Mouse (Mus musculus): Measurements from ENCODE around the gene Reep1.

The Reep1 gene

GRCm38 (mm10) chr6:71707511-71708501 is at the start of gene Reep1:
Gene Reep1 (plus strand): TSS chr6:71707561.
- peak; percentile 55 for DNase-seq (ENCODE audit: low spot score)

GRCm38 (mm10) chr6:71658290-71658689 is 49.1 kb upstream of the Reep1 start:
- DNase-seq (ENCODE audit: low spot score) = no peak

GRCm38 (mm10) chr6:71664511-71664910 is 42.9 kb upstream of the Reep1 start:
- no peak for DNase-seq (ENCODE audit: low spot score)

- DNase-seq (ENCODE audit: low spot score) = no peak
Observed at GRCm38 (mm10) chr6:71673166-71673565, 34.2 kb upstream of the Reep1 start.

GRCm38 (mm10) chr6:71678891-71679290 is 28.5 kb upstream of the Reep1 start:
- no peak for DNase-seq (ENCODE audit: low spot score)

- DNase-seq (ENCODE audit: low spot score) = no peak
Observed at GRCm38 (mm10) chr6:71695150-71695549, 12.2 kb upstream of the Reep1 start.

- DNase-seq (ENCODE audit: low spot score) = no peak
Observed at GRCm38 (mm10) chr6:71695599-71695998, 11.8 kb upstream of the Reep1 start.

- no peak for DNase-seq (ENCODE audit: low spot score)
Observed at GRCm38 (mm10) chr6:71706871-71707270, 490 bp upstream of the Reep1 start.

- DNase-seq (ENCODE audit: low spot score) = no peak
Observed at GRCm38 (mm10) chr6:71708528-71708927, 1.2 kb downstream of the Reep1 start.

- DNase-seq (ENCODE audit: low spot score) = no peak
Observed at GRCm38 (mm10) chr6:71710323-71710722, 3.0 kb downstream of the Reep1 start.

- DNase-seq (ENCODE audit: low spot score) = no peak
Observed at GRCm38 (mm10) chr6:71711201-71711600, 3.8 kb downstream of the Reep1 start.

GRCm38 (mm10) chr6:71713532-71713931 is 6.2 kb downstream of the Reep1 start:
- no peak for DNase-seq (ENCODE audit: low spot score)

GRCm38 (mm10) chr6:71715006-71715405 is 7.6 kb downstream of the Reep1 start:
- DNase-seq (ENCODE audit: low spot score) = no peak

GRCm38 (mm10) chr6:71716434-71716833 is 9.1 kb downstream of the Reep1 start:
- DNase-seq (ENCODE audit: low spot score) = no peak

- no peak for DNase-seq (ENCODE audit: low spot score)
Observed at GRCm38 (mm10) chr6:71718322-71718721, 11.0 kb downstream of the Reep1 start.

- no peak for DNase-seq (ENCODE audit: low spot score)
Observed at GRCm38 (mm10) chr6:71719302-71719701, 11.9 kb downstream of the Reep1 start.

GRCm38 (mm10) chr6:71722988-71723387 is 15.6 kb downstream of the Reep1 start:
- DNase-seq (ENCODE audit: low spot score) = no peak

- DNase-seq (ENCODE audit: low spot score) = no peak
Observed at GRCm38 (mm10) chr6:71723555-71723954, 16.2 kb downstream of the Reep1 start.

- no peak for DNase-seq (ENCODE audit: low spot score)
Observed at GRCm38 (mm10) chr6:71726710-71727109, 19.3 kb downstream of the Reep1 start.

GRCm38 (mm10) chr6:71728306-71728705 is 20.9 kb downstream of the Reep1 start:
- no peak for DNase-seq (ENCODE audit: low spot score)

GRCm38 (mm10) chr6:71734910-71735599 is 27.7 kb downstream of the Reep1 start:
- no peak for DNase-seq (ENCODE audit: low spot score)

GRCm38 (mm10) chr6:71735600-71736010 is 28.2 kb downstream of the Reep1 start:
- no peak for DNase-seq (ENCODE audit: low spot score)

GRCm38 (mm10) chr6:71736101-71736500 is 28.7 kb downstream of the Reep1 start:
- no peak for DNase-seq (ENCODE audit: low spot score)
